Mouse (Mus musculus): ENCODE measurements around the gene Gpr85. TPM values are rescaled to one million over a fixed set of nuclear protein-coding genes. Genes with fewer than 3 reads are reported as not detected.
"Not testable (repeated sequence)": the region's sequence is repeated elsewhere in the genome, so short reads cannot be mapped to it uniquely, and the experiment has no call there.

The Gpr85 gene
- polyA plus RNA-seq, 1 experiment from 2014 or later, result 5.1 TPM

GRCm38 (mm10) chr6:13854230-13854629, 14.5 kb upstream of the Gpr85 start:
- Histone ChIP-seq H3K36me3 (no peaks in the 10 kb centered on the region), H3K27me3 (replicated peaks) (no peaks in the 10 kb centered on the region), H3K9me3 (no peaks in the 10 kb centered on the region), H3K4me3 (no peak overlapping the region), H3K4me1 (no peaks in the 10 kb centered on the region), H3K27ac (replicated peaks) (no peak overlapping the region), H3K9ac (no peak overlapping the region), H3K4me2 (peak overlapping the region; percentile 28; the same call in 1 of the 2 replicates)
- 36% methylated on average over 11 of the region's 11 CpGs for WGBS
- no peak for ATAC-seq (ENCODE audit: extremely low read depth, insufficient number of reproducible peaks, low FRiP score, low TSS enrichment)

DNA sequence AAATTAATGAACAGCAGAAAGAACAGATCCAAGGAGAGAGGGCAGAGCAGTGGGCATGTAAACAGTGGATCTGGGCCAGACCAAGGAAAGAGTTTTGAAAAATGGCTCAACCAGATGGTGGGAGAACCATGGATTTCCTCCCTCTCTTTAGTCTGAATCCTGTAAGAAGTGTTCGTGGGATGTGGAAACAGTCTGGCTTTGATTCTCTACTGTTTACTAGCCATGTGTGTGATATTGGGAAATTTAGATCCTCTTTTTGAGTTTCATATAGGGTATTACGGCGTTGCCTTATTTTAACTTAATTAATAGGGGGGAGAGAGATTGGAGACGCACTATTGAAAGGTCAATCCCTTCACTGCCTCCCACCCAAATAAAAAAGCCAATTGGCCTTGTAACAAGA, 13.5 kb upstream of the Gpr85 start:
- WGBS, result 86% methylated on average over 4 of the region's 4 CpGs
- ATAC-seq (ENCODE audit: extremely low read depth, insufficient number of reproducible peaks, low FRiP score, low TSS enrichment), result no peak

DNA sequence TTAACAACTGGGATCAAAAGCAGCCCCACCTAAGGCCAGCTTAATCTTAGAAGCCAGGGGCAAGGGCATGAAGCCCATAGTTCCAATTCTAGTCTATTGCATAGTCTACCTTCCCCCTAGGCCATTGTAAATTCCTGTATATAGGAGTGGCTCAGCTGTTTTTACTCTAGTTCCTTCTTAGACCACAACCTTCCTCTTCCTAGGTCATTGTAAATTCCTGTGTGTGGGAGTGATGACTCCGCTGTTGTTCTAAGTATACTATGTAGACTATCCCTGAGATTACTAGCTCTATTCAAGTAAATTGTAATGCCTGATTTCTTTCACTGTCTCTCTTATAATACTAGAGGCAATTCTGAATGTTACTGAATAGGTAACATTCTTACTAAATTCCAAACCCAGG, 6.3 kb upstream of the Gpr85 start:
- not testable (repeated sequence) for H3K27me3 ChIP-seq (replicated peaks); H3K4me1 ChIP-seq; H3K27ac ChIP-seq (replicated peaks); ATAC-seq (ENCODE audit: extremely low read depth, insufficient number of reproducible peaks, low FRiP score, low TSS enrichment); H3K4me2 ChIP-seq; H3K9ac ChIP-seq; H3K4me3 ChIP-seq; H3K36me3 ChIP-seq; H3K9me3 ChIP-seq
- WGBS, result 90% methylated on average over 1 of the region's 1 CpGs

More for the DNA sequence above, 13.5 kb upstream of the Gpr85 start:
- H3K27me3 ChIP-seq (replicated peaks), result no peaks in the 10 kb centered on the region
- no peaks in the 10 kb centered on the region for H3K9me3 ChIP-seq
- no peak overlapping the region for H3K4me3 ChIP-seq
- H3K4me2 ChIP-seq, result no peak overlapping the region
- no peaks in the 10 kb centered on the region for H3K36me3 ChIP-seq
- no peaks in the 10 kb centered on the region for H3K4me1 ChIP-seq
- no peak overlapping the region for H3K9ac ChIP-seq
- no peak overlapping the region for H3K27ac ChIP-seq (replicated peaks)

DNA sequence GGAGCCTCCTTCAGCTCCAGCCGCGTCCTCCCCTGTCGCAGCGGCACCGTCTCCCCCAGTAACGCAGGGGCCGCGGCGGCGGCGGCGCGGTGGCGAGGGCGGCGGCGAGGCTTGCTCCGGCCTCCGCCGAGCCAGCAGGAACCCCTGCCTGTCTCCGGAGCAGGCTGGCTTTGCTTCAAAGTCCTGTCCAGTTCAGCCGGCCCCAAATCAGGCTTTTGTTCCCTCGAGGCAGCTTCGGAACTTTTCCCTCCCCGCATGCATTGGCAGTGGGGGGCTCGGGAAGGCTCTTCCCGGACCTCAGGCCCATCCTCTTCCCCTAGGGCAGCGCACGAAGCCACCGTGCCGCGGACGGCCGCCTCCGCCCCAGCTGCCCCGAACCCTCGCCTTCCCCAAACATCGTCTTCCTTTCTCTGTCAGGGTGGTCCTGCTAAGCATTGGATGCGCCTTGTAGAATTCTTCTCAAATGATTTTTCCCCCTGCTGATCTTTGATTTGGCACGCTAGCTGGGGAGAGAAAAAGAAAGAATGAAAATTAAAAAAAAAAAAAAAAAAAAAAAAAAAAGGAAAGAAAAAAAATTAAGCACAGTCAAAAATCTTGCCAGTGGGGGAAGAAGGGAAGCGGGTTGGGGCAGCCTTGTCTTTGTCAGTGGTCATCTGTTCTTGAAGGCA, 931 bp downstream of the Gpr85 start:
- Histone ChIP-seq H3K27ac (replicated peaks) (peak overlapping the region; percentile 80), H3K9ac (peak overlapping the region; percentile 83), H3K36me3 (no peaks in the 10 kb centered on the region), H3K4me2 (peak overlapping the region; percentile 87), H3K4me1 (peaks cover 8% of the 10 kb centered on the region; the same call in 1 of the 2 replicates), H3K27me3 (replicated peaks) (no peaks in the 10 kb centered on the region), H3K9me3 (no peaks in the 10 kb centered on the region), H3K4me3 (peak overlapping the region; percentile 58)
- WGBS, result under 1% methylated on average over 41 of the region's 41 CpGs
- ATAC-seq (ENCODE audit: extremely low read depth, insufficient number of reproducible peaks, low FRiP score, low TSS enrichment), result no peak; the same call in 1 of the 2 replicates

DNA sequence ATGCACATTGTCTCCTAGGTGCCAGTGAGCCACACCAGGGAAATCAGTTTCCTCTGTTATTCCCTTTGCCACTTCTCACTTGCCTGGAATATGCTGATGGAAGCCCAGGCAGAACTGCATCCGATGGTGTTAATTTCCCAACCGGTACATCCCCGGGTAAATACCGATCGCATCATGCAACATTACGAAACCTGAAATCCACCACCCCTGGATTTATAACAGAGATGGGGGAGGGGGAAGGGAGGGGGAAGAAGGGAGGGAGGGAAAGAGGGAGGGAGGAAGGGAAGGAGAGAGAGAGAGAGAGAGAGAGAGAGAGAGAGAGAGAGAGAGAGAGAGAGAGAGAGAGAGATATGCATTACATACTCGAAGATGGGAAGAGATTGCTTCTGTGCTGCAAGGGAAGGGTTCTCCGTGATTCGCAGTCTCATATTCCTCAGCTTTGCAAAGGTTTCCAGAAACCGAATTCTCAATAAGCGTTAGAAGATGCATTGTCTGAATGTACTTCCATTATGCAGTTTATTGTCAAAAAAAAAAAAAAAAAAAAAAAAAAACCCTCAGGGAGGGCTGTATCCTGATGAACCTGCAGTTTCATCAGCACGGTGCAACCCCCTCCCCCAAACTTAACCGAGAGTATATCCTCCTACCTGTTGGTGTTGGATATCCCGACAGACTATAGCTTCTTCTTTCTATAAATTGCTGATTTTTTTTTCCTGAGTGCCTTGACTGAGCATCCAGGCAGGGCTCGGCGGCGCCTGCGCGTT, 1.6 kb downstream of the Gpr85 start:
- no peak for ATAC-seq (ENCODE audit: extremely low read depth, insufficient number of reproducible peaks, low FRiP score, low TSS enrichment)
- Histone ChIP-seq H3K27ac (replicated peaks) (peak overlapping the region; percentile 80), H3K4me2 (peak overlapping the region; percentile 87), H3K9me3 (no peaks in the 10 kb centered on the region), H3K4me3 (peak overlapping the region; percentile 58), H3K27me3 (replicated peaks) (no peaks in the 10 kb centered on the region), H3K4me1 (peaks cover 8% of the 10 kb centered on the region; the same call in 1 of the 2 replicates), H3K9ac (peak overlapping the region; percentile 83), H3K36me3 (no peaks in the 10 kb centered on the region)
- WGBS, result 1% methylated on average over 19 of the region's 19 CpGs

- Histone ChIP-seq H3K4me3 (peak overlapping the region; percentile 58), H3K9ac (peak overlapping the region; percentile 83; the same call in 1 of the 2 replicates), H3K4me2 (peak overlapping the region; percentile 87), H3K9me3 (no peaks in the 10 kb centered on the region), H3K36me3 (no peaks in the 10 kb centered on the region), H3K27ac (replicated peaks) (no peak overlapping the region), H3K4me1 (peaks cover 8% of the 10 kb centered on the region; the same call in 1 of the 2 replicates), H3K27me3 (replicated peaks) (no peaks in the 10 kb centered on the region)
- no peak for ATAC-seq (ENCODE audit: extremely low read depth, insufficient number of reproducible peaks, low FRiP score, low TSS enrichment)
- WGBS, result 65% methylated on average over 3 of the region's 3 CpGs
Observed at GRCm38 (mm10) chr6:13836967-13837570, 2.7 kb downstream of the Gpr85 start.

DNA sequence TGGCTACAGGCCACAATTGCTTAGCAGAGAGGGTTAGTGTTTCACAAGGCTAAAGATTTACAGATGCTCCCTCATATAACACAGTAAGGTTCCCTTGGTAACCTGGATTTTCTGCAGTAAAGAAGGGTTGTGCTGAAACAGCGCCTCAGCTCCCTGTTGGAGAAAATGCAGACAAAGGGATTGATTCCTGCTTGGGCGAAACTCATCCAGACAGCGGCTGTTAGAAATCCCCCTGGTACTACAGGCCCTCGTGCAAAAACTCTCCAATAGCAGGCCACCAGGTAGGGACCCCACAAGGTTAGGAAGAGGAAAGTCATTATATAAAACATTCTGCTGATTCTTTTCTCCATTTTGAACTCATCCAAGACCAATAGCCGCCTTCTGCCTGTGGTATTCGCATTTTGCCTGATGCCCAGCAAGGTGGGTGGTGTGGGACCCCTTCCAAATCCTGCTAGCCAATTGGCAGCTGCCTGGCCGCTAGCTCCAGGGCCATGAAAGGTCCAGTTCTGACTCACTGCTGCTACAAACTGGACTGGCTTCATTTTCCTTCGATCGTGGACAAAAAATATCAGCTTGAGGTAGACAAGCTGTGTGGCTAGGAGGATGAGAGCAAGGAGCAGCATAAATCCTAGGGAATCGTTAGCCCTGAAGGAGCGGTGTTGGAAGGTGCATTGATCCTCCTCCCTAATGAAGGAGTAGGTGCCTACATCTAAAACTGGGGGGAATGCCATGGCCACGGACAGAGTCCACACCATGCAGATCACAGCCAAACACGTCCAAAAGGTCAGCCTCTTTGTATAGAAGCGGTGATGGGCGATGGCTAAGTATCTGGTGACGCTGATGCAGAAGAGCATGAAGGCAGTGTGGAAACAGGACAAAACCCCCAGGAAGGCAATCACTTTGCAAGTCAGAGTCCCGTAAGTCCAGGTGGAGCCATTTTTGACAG, 3.7 kb downstream of the Gpr85 start:
- ATAC-seq (ENCODE audit: extremely low read depth, insufficient number of reproducible peaks, low FRiP score, low TSS enrichment), result no peak
- Histone ChIP-seq H3K4me2 (0 out of 2 replicates have a peak overlapping the region, but pooled peaks have one; percentile 87), H3K4me1 (peaks cover 8% of the 10 kb centered on the region; the same call in 1 of the 2 replicates), H3K9me3 (no peaks in the 10 kb centered on the region), H3K4me3 (no peak overlapping the region), H3K27me3 (replicated peaks) (no peaks in the 10 kb centered on the region), H3K9ac (no peak overlapping the region), H3K27ac (replicated peaks) (no peak overlapping the region), H3K36me3 (no peaks in the 10 kb centered on the region)
- 69% methylated on average over 17 of the region's 17 CpGs for WGBS

GRCm38 (mm10) chr6:13832770-13833169, 7.0 kb downstream of the Gpr85 start:
- H3K9me3 ChIP-seq, result no peaks in the 10 kb centered on the region
- no peak for ATAC-seq (ENCODE audit: extremely low read depth, insufficient number of reproducible peaks, low FRiP score, low TSS enrichment)
- WGBS, result 71% methylated on average over 2 of the region's 2 CpGs

DNA sequence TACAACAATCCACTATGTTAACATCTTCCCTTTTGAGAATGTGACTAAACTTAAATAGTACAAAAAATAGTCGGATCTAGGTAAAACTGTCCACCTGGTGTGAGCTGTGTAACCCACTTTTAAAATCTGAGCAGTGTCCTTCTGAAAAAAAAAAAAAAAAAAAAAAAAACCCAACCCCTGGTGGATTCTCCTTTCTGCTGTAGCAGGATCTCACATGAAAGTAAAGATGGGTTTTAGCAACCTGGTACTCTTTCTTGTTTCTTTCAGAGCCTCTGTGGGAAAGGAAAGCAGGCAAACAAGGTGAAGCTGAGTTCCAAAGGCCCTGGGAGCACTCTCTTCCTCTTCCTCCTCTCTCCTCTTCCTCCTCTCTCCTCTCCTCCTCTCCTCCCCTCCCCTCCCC, 10.9 kb downstream of the Gpr85 start:
- no peak overlapping the region for H3K9ac ChIP-seq
- 65% methylated on average over 1 of the region's 1 CpGs for WGBS
- no peak overlapping the region for H3K27ac ChIP-seq (replicated peaks)
- no peaks in the 10 kb centered on the region for H3K27me3 ChIP-seq (replicated peaks)
- H3K4me2 ChIP-seq, result no peak overlapping the region
- no peaks in the 10 kb centered on the region for H3K9me3 ChIP-seq
- H3K4me1 ChIP-seq, result no peaks in the 10 kb centered on the region; the same call in 1 of the 2 replicates
- no peak for ATAC-seq (ENCODE audit: extremely low read depth, insufficient number of reproducible peaks, low FRiP score, low TSS enrichment)
- H3K36me3 ChIP-seq, result no peaks in the 10 kb centered on the region
- no peak overlapping the region for H3K4me3 ChIP-seq

More at GRCm38 (mm10) chr6:13832770-13833169, 7.0 kb downstream of the Gpr85 start:
- H3K27ac ChIP-seq (replicated peaks), result no peak overlapping the region
- H3K27me3 ChIP-seq (replicated peaks), result no peaks in the 10 kb centered on the region
- no peak overlapping the region for H3K4me2 ChIP-seq
- H3K4me3 ChIP-seq, result no peak overlapping the region
- no peaks in the 10 kb centered on the region for H3K36me3 ChIP-seq
- no peak overlapping the region for H3K9ac ChIP-seq
- peaks cover 7% of the 10 kb centered on the region; the same call in 1 of the 2 replicates for H3K4me1 ChIP-seq

DNA sequence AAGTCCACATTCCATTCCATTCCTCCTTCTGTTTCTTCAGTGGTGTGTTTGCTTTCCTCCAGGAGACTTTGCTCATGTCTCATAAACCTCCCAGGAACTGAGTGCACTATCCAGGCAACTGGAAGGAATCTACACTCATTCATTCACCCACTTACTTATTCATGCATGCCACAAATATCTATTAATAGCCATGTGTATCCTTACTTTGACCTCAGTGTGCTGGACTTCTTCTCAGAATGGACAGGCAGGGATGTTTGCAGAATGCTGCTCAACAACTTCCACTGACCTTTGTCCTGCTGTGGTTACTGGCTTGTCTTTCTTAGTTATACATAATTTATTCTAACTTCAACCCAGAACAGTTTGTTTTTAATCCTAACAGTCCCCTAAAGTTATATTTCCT, 23.1 kb downstream of the Gpr85 start:
- Histone ChIP-seq H3K9me3 (no peaks in the 10 kb centered on the region), H3K27me3 (replicated peaks) (no peaks in the 10 kb centered on the region), H3K9ac (no peak overlapping the region), H3K36me3 (no peaks in the 10 kb centered on the region), H3K4me3 (no peak overlapping the region), H3K4me1 (peaks cover 7% of the 10 kb centered on the region), H3K27ac (replicated peaks) (no peak overlapping the region), H3K4me2 (no peak overlapping the region)
- ATAC-seq (ENCODE audit: extremely low read depth, insufficient number of reproducible peaks, low FRiP score, low TSS enrichment), result no peak

Data from heart, embryonic 13.5 days (tissue).